Mouse (Mus musculus) E14TG2a.4 (cell line): ENCODE measurements around the gene Slc25a19.

ENCODE experiments used
- CTCF ChIP-seq: conservative IDR thresholded peaks from 2 replicates; pipeline ENCODE4 v1.5.1; 2014; ENCODE audit warnings: low read length
- NANOG ChIP-seq: IDR thresholded peaks from 2 replicates; pipeline ENCODE4 v1.6.1; 2014; ENCODE audit warnings: borderline replicate concordance, low read length, mixed read lengths
- POU5F1 ChIP-seq: IDR thresholded peaks from 2 replicates; pipeline ENCODE4 v1.6.1; 2014; ENCODE audit warnings: low read length, borderline replicate concordance

- TF ChIP-seq CTCF (no peak), NANOG (no peak), POU5F1 (no peak)
Measured at GRCm38 (mm10) chr11:115584376-115585073, 43.6 kb downstream of the Slc25a19 start.
